Mouse (Mus musculus): ENCODE results near the gene Oas1a.
"Not testable (repeated sequence)": the region's sequence is repeated elsewhere in the genome, so short reads cannot be mapped to it uniquely, and the experiment has no call there.

Gene Oas1a

GRCm38 (mm10) chr5:120906791-120907733 is at the start of gene Oas1a:
Oas1a (minus strand) TSS chr5:120907521.
- DNase-seq (ENCODE audit: low spot score), result not testable (repeated sequence)

- DNase-seq (ENCODE audit: low spot score), result no peak
These were observed 46.7 kb upstream of the Oas1a start for GRCm38 (mm10) chr5:120953974-120954373.

GRCm38 (mm10) chr5:120952242-120952770 is 45.0 kb upstream of the Oas1a start:
- no peak for DNase-seq (ENCODE audit: low spot score)

GRCm38 (mm10) chr5:120942076-120942475 is 34.8 kb upstream of the Oas1a start:
- DNase-seq (ENCODE audit: low spot score), result no peak

GRCm38 (mm10) chr5:120938586-120938985 is 31.3 kb upstream of the Oas1a start:
- DNase-seq (ENCODE audit: low spot score), result no peak

- no peak for DNase-seq (ENCODE audit: low spot score)
These were observed 30.5 kb upstream of the Oas1a start for GRCm38 (mm10) chr5:120937841-120938240.

- no peak for DNase-seq (ENCODE audit: low spot score)
These were observed 26.6 kb upstream of the Oas1a start for GRCm38 (mm10) chr5:120933966-120934365.

GRCm38 (mm10) chr5:120927036-120927435 is 19.7 kb upstream of the Oas1a start:
- DNase-seq (ENCODE audit: low spot score), result no peak

- not testable (repeated sequence) for DNase-seq (ENCODE audit: low spot score)
These were observed 19.0 kb upstream of the Oas1a start for GRCm38 (mm10) chr5:120926311-120926710.

GRCm38 (mm10) chr5:120924520-120924919 is 17.2 kb upstream of the Oas1a start:
- not testable (repeated sequence) for DNase-seq (ENCODE audit: low spot score)

- no peak for DNase-seq (ENCODE audit: low spot score)
These were observed 16.6 kb upstream of the Oas1a start for GRCm38 (mm10) chr5:120923969-120924368.

- DNase-seq (ENCODE audit: low spot score), result no peak
These were observed 13.0 kb upstream of the Oas1a start for GRCm38 (mm10) chr5:120920296-120920695.

- DNase-seq (ENCODE audit: low spot score), result not testable (repeated sequence)
These were observed 12.0 kb upstream of the Oas1a start for GRCm38 (mm10) chr5:120919156-120919935.

GRCm38 (mm10) chr5:120914204-120914603 is 6.9 kb upstream of the Oas1a start, which contains the start of gene Oas1d:
Oas1d (plus strand) TSS chr5:120914536.
- DNase-seq (ENCODE audit: low spot score), result not testable (repeated sequence)

- DNase-seq (ENCODE audit: low spot score), result no peak
These were observed 1.0 kb upstream of the Oas1a start for GRCm38 (mm10) chr5:120908196-120908920.

GRCm38 (mm10) chr5:120902056-120902455 is 5.3 kb downstream of the Oas1a start:
- no peak for DNase-seq (ENCODE audit: low spot score)

- DNase-seq (ENCODE audit: low spot score), result no peak
These were observed 6.7 kb downstream of the Oas1a start for GRCm38 (mm10) chr5:120900666-120901065.

- no peak for DNase-seq (ENCODE audit: low spot score)
These were observed 8.6 kb downstream of the Oas1a start for GRCm38 (mm10) chr5:120898726-120899125.

GRCm38 (mm10) chr5:120898307-120898706 is 9.0 kb downstream of the Oas1a start:
- DNase-seq (ENCODE audit: low spot score), result no peak

GRCm38 (mm10) chr5:120895231-120895900 is 12.0 kb downstream of the Oas1a start:
- no peak for DNase-seq (ENCODE audit: low spot score)

GRCm38 (mm10) chr5:120894692-120895091 is 12.6 kb downstream of the Oas1a start:
- not testable (repeated sequence) for DNase-seq (ENCODE audit: low spot score)

All from lung, postnatal 25 days (tissue).